Mouse (Mus musculus) central nervous system, embryonic 11.5 days (tissue): ENCODE measurements around the gene Nol10. TPM values are rescaled to one million over a fixed set of nuclear protein-coding genes. Genes with fewer than 3 reads are reported as not detected.

Experiments used
- polyA plus RNA-seq: library from polyadenylated mRNA; depleted of rRNA; stranded (reverse); fragments of >200 nt; gene quantifications from 2 replicates; pipeline ENCODE4 v1.2.3, GENCODE M21; 2012; rRNA removed

The Nol10 gene
- 23.4 and 29.5 TPM in 2 replicates for polyA plus RNA-seq

DNA sequence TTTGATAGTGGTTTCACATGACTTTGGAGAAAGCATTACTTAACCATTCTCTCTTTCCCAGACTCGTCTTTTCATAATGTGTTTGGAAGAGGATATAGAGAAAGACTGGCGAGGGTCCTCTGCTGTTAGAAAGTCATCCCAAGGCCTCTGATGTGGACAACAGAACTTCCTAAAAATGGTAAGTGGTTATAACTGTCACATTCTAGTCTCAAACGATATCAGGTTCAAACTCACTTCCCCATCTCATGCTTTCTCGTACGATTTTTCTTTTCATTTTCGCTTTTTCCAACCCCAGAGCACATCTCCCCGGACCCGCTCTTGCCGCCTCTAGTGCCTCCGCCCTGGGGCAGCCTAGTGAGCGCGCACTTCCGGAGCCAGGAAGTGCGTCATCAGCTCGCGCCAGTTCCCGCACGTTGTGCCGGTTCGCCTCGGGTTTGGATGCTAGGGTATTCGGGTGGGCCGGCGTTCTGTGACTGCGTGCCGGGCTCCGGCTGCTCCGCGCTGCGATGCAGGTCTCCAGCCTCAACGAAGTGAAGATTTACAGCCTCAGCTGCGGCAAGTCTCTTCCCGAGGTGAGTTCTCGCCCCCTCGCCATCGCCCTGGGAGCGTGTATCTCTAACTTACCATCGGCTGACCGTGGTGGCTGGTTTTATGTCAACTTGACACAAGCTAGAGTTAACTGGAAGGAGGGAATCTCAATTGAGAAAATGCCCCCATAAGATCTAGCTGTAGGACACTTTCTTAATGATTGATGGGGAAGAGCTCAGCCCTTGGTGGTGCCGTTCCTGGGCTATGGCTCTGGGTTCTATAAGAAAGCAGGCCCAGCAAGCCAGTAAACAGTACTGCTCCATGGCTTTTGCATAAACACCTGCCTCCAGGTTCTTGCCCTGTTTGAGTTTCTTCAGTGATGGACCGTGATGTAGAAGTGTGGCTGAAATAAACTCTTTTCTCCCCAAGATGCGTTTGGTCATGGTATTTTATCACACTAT is at the start of gene Nol10:
Gene Nol10 (plus strand): TSS at position 411 of the 989 bp plus-strand sequence.

DNA sequence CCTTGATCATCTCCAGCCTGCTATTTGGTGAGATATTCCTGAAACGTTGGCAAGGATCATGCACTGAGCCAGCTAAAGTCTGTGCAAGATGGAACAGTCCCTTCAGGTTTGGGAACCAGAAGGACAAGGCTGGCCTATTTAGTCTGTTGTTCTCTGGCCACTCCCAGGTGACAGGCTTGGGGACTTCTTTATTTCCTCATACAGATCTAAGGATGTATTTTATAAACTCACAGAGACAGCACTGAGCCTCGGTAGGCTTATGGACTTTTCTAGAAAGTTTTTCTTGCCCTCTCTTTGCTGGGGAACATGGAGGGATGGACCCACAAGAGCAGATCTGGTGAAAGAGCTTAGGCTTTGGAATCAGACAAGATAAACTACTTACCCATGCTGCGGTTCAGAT is 19.0 kb upstream of the Nol10 start, which contains the start of gene Atp6v1c2:
Gene Atp6v1c2 (minus strand): TSS at position 101 of the 400 bp plus-strand sequence.

Other genes starting within 250 kb of the Nol10 start
- gene Kcnf1, start 171.6 kb upstream of the Nol10 start, polyA plus RNA-seq: 0.98 and 1.1 TPM in 2 replicates
- gene Pdia6, start 81.9 kb upstream of the Nol10 start, polyA plus RNA-seq: 364 and 385 TPM in 2 replicates
- 0.16 and 0.41 TPM in 2 replicates for gene Atp6v1c2, start 19.1 kb upstream of the Nol10 start, polyA plus RNA-seq
- 344 and 371 TPM in 2 replicates for gene Odc1, start 196.3 kb downstream of the Nol10 start, polyA plus RNA-seq